In genomic region chr19:60948996-60949395, GRCm38 (mm10) we compare ENCODE assay signal across 18 mouse cellular contexts. TPM values are rescaled to one million over a fixed set of nuclear protein-coding genes. Genes with fewer than 3 reads are reported as not detected.
A peak's percentile ranks its signal among the peaks of the same experiment; 100 is the strongest.
DNase-seq lines count a peak whose midpoint lies in the region; ATAC-seq and TF ChIP-seq lines count a peak whose summit lies in the region.
"Had no signal": no experiment of that assay in that cellular context is flagged by ENCODE, and none has a peak within 500 bp of the region (broad histone marks: within the 10 kb centered on the region; RNA-seq: fewer than 3 reads in every experiment).

No protein-coding gene starts in this region.

- no peak overlapping the region for H3K9ac ChIP-seq in lung, embryonic 16.5 days (ENCODE audit: low read length)
- no peak overlapping the region for H3K9ac ChIP-seq in heart, embryonic 13.5 days
- H3K9ac ChIP-seq: embryonic facial prominence, embryonic 12.5 days; hindbrain, embryonic 13.5 days; limb, embryonic 13.5 days; midbrain, embryonic 15.5 days had no signal

- no peaks in the 10 kb centered on the region for H3K36me3 ChIP-seq in lung, embryonic 16.5 days (ENCODE audit: control insufficient read depth, insufficient read depth, low read length)
- H3K36me3 ChIP-seq in heart, embryonic 13.5 days, result no peaks in the 10 kb centered on the region
- no peaks in the 10 kb centered on the region for H3K36me3 ChIP-seq in splenic B cell, adult 2 months (ENCODE audit: control insufficient read depth, insufficient read depth, low read length, poor library complexity, severe bottlenecking)
- H3K36me3 ChIP-seq: embryonic facial prominence, embryonic 12.5 days; hindbrain, embryonic 13.5 days; limb, embryonic 13.5 days; midbrain, embryonic 15.5 days had no signal

- TF ChIP-seq CTCF in gastrocnemius, adult 2 months (IDR thresholded peaks at IDR 0.05), result no peak

- H3K4me1 ChIP-seq in lung, embryonic 16.5 days (replicated peaks; ENCODE audit: control insufficient read depth, insufficient read depth, low read length), result peaks cover 29% of the 10 kb centered on the region
- peaks cover 73% of the 10 kb centered on the region for H3K4me1 ChIP-seq in heart, embryonic 13.5 days
- H3K4me1 ChIP-seq: midbrain, embryonic 15.5 days had no signal

- DNase-seq in gastrocnemius, adult 2 months, result no peak
- DNase-seq in gastrocnemius, adult 18-20 months (ENCODE audit: low spot score), result no peak
- no peak for DNase-seq in lung, postnatal 36 days
- peak; percentile 6 for DNase-seq in splenic B cell, adult 2 months (ENCODE audit: low read depth, low spot score)
- no peak for DNase-seq in adrenal gland, adult 2 months
- no peak for DNase-seq in cerebellum, adult 8-10 months
- DNase-seq: adrenal gland, postnatal 36 days; cerebellum, postnatal 36 days; kidney, adult 18-20 months; right cerebral cortex, postnatal 14 days; thymus, adult 18-20 months had no signal

- 22% methylated on average over 1 of the region's 1 CpGs for WGBS in lung, embryonic 16.5 days
- 59% methylated on average over 1 of the region's 1 CpGs for WGBS in heart, embryonic 13.5 days

- H3K27ac ChIP-seq in gastrocnemius, adult 2 months, result peak overlapping the region; percentile 77
- peak overlapping the region; percentile 61 for H3K27ac ChIP-seq in lung, embryonic 16.5 days (ENCODE audit: low read length)
- peak overlapping the region; percentile 46; the same call in 1 of the 2 replicates for H3K27ac ChIP-seq in heart, embryonic 13.5 days (replicated peaks)
- H3K27ac ChIP-seq: embryonic facial prominence, embryonic 12.5 days; hindbrain, embryonic 13.5 days; limb, embryonic 13.5 days; midbrain, embryonic 15.5 days had no signal

- no peaks in the 10 kb centered on the region for H3K9me3 ChIP-seq in lung, embryonic 16.5 days (ENCODE audit: control insufficient read depth, low read length)
- H3K9me3 ChIP-seq in heart, embryonic 13.5 days, result no peaks in the 10 kb centered on the region
- H3K9me3 ChIP-seq: embryonic facial prominence, embryonic 12.5 days; hindbrain, embryonic 13.5 days; limb, embryonic 13.5 days; midbrain, embryonic 15.5 days had no signal

- no peak overlapping the region for H3K4me3 ChIP-seq in gastrocnemius, adult 2 months
- no peak overlapping the region for H3K4me3 ChIP-seq in lung, embryonic 16.5 days (ENCODE audit: low read length)
- no peak overlapping the region for H3K4me3 ChIP-seq in heart, embryonic 13.5 days
- H3K4me3 ChIP-seq: embryonic facial prominence, embryonic 12.5 days; hindbrain, embryonic 13.5 days; limb, embryonic 13.5 days; midbrain, embryonic 15.5 days had no signal

- ATAC-seq in lung, embryonic 16.5 days (ENCODE audit: low read depth), result no peak
- no peak for ATAC-seq in heart, embryonic 13.5 days (ENCODE audit: extremely low read depth, insufficient number of reproducible peaks, low FRiP score, low TSS enrichment)
- ATAC-seq: activated CD4-positive, CD25-positive, alpha-beta regulatory T cell, adult 4 months; midbrain, embryonic 15.5 days had no signal

- no peak overlapping the region for H3K4me2 ChIP-seq in lung, embryonic 16.5 days (ENCODE audit: low read depth, low read length)
- no peak overlapping the region for H3K4me2 ChIP-seq in heart, embryonic 13.5 days
- H3K4me2 ChIP-seq: embryonic facial prominence, embryonic 12.5 days; hindbrain, embryonic 13.5 days; limb, embryonic 13.5 days; midbrain, embryonic 15.5 days had no signal

- intact Hi-C loops in gastrocnemius, adult 2 months (cut with DNase I), result loop anchor here (5.0 kb wide), 1 partner anchor 62 kb away; the partner anchor contains the start of gene Grk5

- H3K27me3 ChIP-seq in lung, embryonic 16.5 days (ENCODE audit: control insufficient read depth, insufficient read depth, low read depth, low read length), result no peaks in the 10 kb centered on the region
- no peaks in the 10 kb centered on the region for H3K27me3 ChIP-seq in heart, embryonic 13.5 days (replicated peaks)
- H3K27me3 ChIP-seq in splenic B cell, adult 2 months (ENCODE audit: control insufficient read depth, insufficient read depth, low read length, poor library complexity, severe bottlenecking), result no peaks in the 10 kb centered on the region
- H3K27me3 ChIP-seq: embryonic facial prominence, embryonic 12.5 days; hindbrain, embryonic 13.5 days; limb, embryonic 13.5 days; midbrain, embryonic 15.5 days had no signal

RNA-seq across cellular contexts. Expression of gene Grk5, which starts 59.4 kb away (rescaled TPM):
- total RNA-seq in gastrocnemius, adult 2 months (2021), result 1 to 10 TPM; 3.9 to 5.4 TPM
- total RNA-seq in gastrocnemius, adult 18-20 months (2021), result 1 to 10 TPM; 2.0 to 5.9 TPM
- polyA plus RNA-seq in lung, embryonic 16.5 days (2015; fragmentation: Nextera tagmentation; extraction: Ambion mirVana), result 3.5 and 4.9 TPM in 2 replicates
- polyA plus RNA-seq in heart, embryonic 13.5 days (2015; fragmentation: Nextera tagmentation; extraction: Ambion mirVana), result 3.4 and 3.7 TPM in 2 replicates
- total RNA-seq in adrenal gland, adult 2 months (2021), result 10 to 100 TPM; 16.6 to 36.3 TPM
- 1.2 and 1.5 TPM in 2 replicates for polyA plus RNA-seq in adrenal gland, adult 2 months (2012; rRNA removed)
